In genomic region chr11:37666925-37667324, GRCm38 (mm10) we compare ENCODE assay signal across 23 mouse cellular contexts.
A peak's percentile ranks its signal among the peaks of the same experiment; 100 is the strongest.
DNase-seq lines count a peak whose midpoint lies in the region; ATAC-seq and TF ChIP-seq lines count a peak whose summit lies in the region.
"Had no signal": no experiment of that assay in that cellular context is flagged by ENCODE, and none has a peak within 500 bp of the region (broad histone marks: within the 10 kb centered on the region; RNA-seq: fewer than 3 reads in every experiment).

No protein-coding gene starts in this region.

- no peak overlapping the region for H3K4me3 ChIP-seq in CH12.LX (replicated peaks in 1 of 3; ENCODE audit: low read depth in 2 of 3, low read length in 2 of 3, poor library complexity in 1 of 3)

- in situ Hi-C loops in CH12.LX (cut with MboI; ENCODE audit: low pct_ligation_motif_present, low pct_unique_long_range_greater_than_20kb, low sequenced_read_pairs), result no loop called here

- no peak overlapping the region for H3K9ac ChIP-seq in CH12.LX (ENCODE audit: insufficient read depth, low read depth)

- H3K36me3 ChIP-seq in CH12.LX (replicated peaks in 1 of 2; ENCODE audit: control insufficient read depth in 1 of 2, insufficient read depth in 1 of 2, low read length in 1 of 2), result no peaks in the 10 kb centered on the region
- H3K36me3 ChIP-seq: G1E had no signal

- ATAC-seq in inflammation-experienced regulatory T-cells, adult 6 months, result no peak
- ATAC-seq: activated CD4-positive, CD25-positive, alpha-beta regulatory T cell, adult 4 months; CD4-positive, CD25-positive, alpha-beta regulatory T cell, adult 4 months; Patski had no signal

- dilution Hi-C loops in CH12.LX (cut with MboI; ENCODE audit: extremely low pct_ligation_motif_present, extremely low pct_unique_long_range_greater_than_20kb, low sequenced_read_pairs), result no loop called here

- H3K4me2 ChIP-seq in CH12.LX (ENCODE audit: insufficient read depth, low read depth, poor library complexity, severe bottlenecking), result no peak overlapping the region

- peak; percentile 48 for DNase-seq in A20 (ENCODE audit: low read depth, low spot score)
- DNase-seq in CH12.LX (ENCODE audit: extremely low read depth), result no peak
- DNase-seq in Muller cell, postnatal 12 days (ENCODE audit: inconsistent ontology term), result peak; percentile 70
- DNase-seq in layer of hippocampus, adult 8-10 months (ENCODE audit: low spot score in 2 of 2), result no peak
- DNase-seq in lung, postnatal 4 days, result no peak
- DNase-seq: adrenal gland, adult 2 months; adrenal gland, adult 8-10 months; adrenal gland, postnatal 10 days; adrenal gland, postnatal 14 days; adrenal gland, postnatal 25 days; adrenal gland, postnatal 36 days; B cell, adult 2 months; cerebellum, adult 11 months; cerebellum, adult 11-12 months; cerebellum, adult 18-20 months; cerebellum, adult 2 months; cerebellum, adult 8-10 months; cerebellum, adult 9-10 months had no signal

- H3K9me3 ChIP-seq in CH12.LX (replicated peaks; ENCODE audit: low read length), result peaks cover 31% of the 10 kb centered on the region
- H3K9me3 ChIP-seq: G1E had no signal

- no peak overlapping the region for H3K27ac ChIP-seq in CH12.LX (ENCODE audit: insufficient read depth, low read depth)

- no peak for TF ChIP-seq CTCF in CH12.LX (conservative IDR thresholded peaks at IDR 0.05 in 1 of 2, IDR thresholded peaks at IDR 0.05 in 1 of 2; ENCODE audit: low read depth in 2 of 2, low read length in 2 of 2)

- H3K79me2 ChIP-seq in CH12.LX (replicated peaks; ENCODE audit: control insufficient read depth, extremely low read depth, insufficient read depth, poor library complexity, severe bottlenecking), result no peaks in the 10 kb centered on the region

- no peaks in the 10 kb centered on the region for H3K4me1 ChIP-seq in CH12.LX (ENCODE audit: control insufficient read depth in 1 of 2, insufficient read depth in 2 of 2)

- H3K27me3 ChIP-seq in CH12.LX (replicated peaks), result no peaks in the 10 kb centered on the region
- H3K27me3 ChIP-seq: Patski had no signal

- no peak for TF ChIP-seq POLR2A in CH12.LX (IDR thresholded peaks at IDR 0.05; ENCODE audit: low read depth, low read length)

- TF ChIP-seq EP300 in CH12.LX (IDR thresholded peaks at IDR 0.05; ENCODE audit: low read length), result peak; percentile 91

- peak; percentile 3 for TF ChIP-seq RAD21 in CH12.LX (IDR thresholded peaks at IDR 0.05; ENCODE audit: low read depth, low read length)

TF ChIP-seq in CH12.LX, 34 proteins besides CTCF, POLR2A, EP300 and RAD21:
- TF ChIP-seq TBP (conservative IDR thresholded peaks at IDR 0.05; ENCODE audit: low read depth, low read length), result no peak
- TF ChIP-seq E2F4 (IDR thresholded peaks at IDR 0.05; ENCODE audit: insufficient replicate concordance, low read depth, low read length), result no peak
- TF ChIP-seq CHD1 (IDR thresholded peaks at IDR 0.05; ENCODE audit: low read depth, low read length), result no peak
- no peak for TF ChIP-seq ZNF384 (IDR thresholded peaks at IDR 0.05; ENCODE audit: low read depth, low read length)
- peak; percentile 38; the same call in 1 of the 2 replicates for TF ChIP-seq CHD2 (IDR thresholded peaks at IDR 0.05; ENCODE audit: low read length)
- TF ChIP-seq TCF12 (IDR thresholded peaks at IDR 0.05; ENCODE audit: low read depth, low read length), result no peak
- no peak for TF ChIP-seq POLR2AphosphoS2 (IDR thresholded peaks at IDR 0.05; ENCODE audit: low read depth, low read length)
- TF ChIP-seq MXI1 (IDR thresholded peaks at IDR 0.05; ENCODE audit: low read depth, low read length), result no peak
- no peak; the same call in 1 of the 2 replicates for TF ChIP-seq ETS1 (conservative IDR thresholded peaks at IDR 0.05; ENCODE audit: low read depth, low read length)
- peak; percentile 83 for TF ChIP-seq JUN (IDR thresholded peaks at IDR 0.05; ENCODE audit: insufficient read depth, low read depth, low read length)
- TF ChIP-seq ZMIZ1 (IDR thresholded peaks at IDR 0.05; ENCODE audit: low read depth, low read length), result no peak
- TF ChIP-seq IRF4 (IDR thresholded peaks at IDR 0.05; ENCODE audit: low read depth, low read length), result peak; percentile 90
- peak; percentile 67 for TF ChIP-seq MEF2A (IDR thresholded peaks at IDR 0.05; ENCODE audit: borderline replicate concordance, low read depth, low read length)
- no peak for TF ChIP-seq SIN3A (IDR thresholded peaks at IDR 0.05; ENCODE audit: low read length)
- TF ChIP-seq ELF1 (IDR thresholded peaks at IDR 0.05; ENCODE audit: low read depth, low read length), result no peak
- no peak for TF ChIP-seq ZC3H11A (IDR thresholded peaks at IDR 0.05; ENCODE audit: low read depth, low read length)
- no peak for TF ChIP-seq KAT2A (IDR thresholded peaks at IDR 0.05; ENCODE audit: insufficient replicate concordance, low read length)
- no peak for TF ChIP-seq NELFE (IDR thresholded peaks at IDR 0.05; ENCODE audit: low read depth, low read length)
- no peak for TF ChIP-seq BHLHE40 (IDR thresholded peaks at IDR 0.05; ENCODE audit: low read depth, low read length)
- TF ChIP-seq JUND (conservative IDR thresholded peaks at IDR 0.05; ENCODE audit: low read depth, low read length), result peak; percentile 92
- no peak for TF ChIP-seq SMC3 (IDR thresholded peaks at IDR 0.05; ENCODE audit: low read depth, low read length)
- TF ChIP-seq USF1 (IDR thresholded peaks at IDR 0.05; ENCODE audit: low read depth, low read length), result no peak
- no peak for TF ChIP-seq HCFC1 (IDR thresholded peaks at IDR 0.05; ENCODE audit: low read depth, low read length)

Comparison
In these comparisons a context has a peak if more than half of its experiments do, and no peak if none do; other contexts are left out.
1. DNase-seq: peak in A20 (single experiment) and Muller cell, postnatal 12 days (single experiment); none in CH12.LX (single experiment), layer of hippocampus, adult 8-10 months (0 of 2) and lung, postnatal 4 days (0 of 2).